Mouse (Mus musculus) B cell, adult (primary cell): ENCODE data around the gene Rbm46. TPM values are rescaled to one million over a fixed set of nuclear protein-coding genes. Genes with fewer than 3 reads are reported as not detected.

ENCODE experiments used
- total RNA-seq: library from RNA; stranded (reverse); gene quantifications from 4 replicates; pipeline ENCODE4 v1.2.4, GENCODE M21; 2023; ENCODE audit not compliant: inconsistent age

The Rbm46 gene
- total RNA-seq = not detected in 4 replicates

DNA sequence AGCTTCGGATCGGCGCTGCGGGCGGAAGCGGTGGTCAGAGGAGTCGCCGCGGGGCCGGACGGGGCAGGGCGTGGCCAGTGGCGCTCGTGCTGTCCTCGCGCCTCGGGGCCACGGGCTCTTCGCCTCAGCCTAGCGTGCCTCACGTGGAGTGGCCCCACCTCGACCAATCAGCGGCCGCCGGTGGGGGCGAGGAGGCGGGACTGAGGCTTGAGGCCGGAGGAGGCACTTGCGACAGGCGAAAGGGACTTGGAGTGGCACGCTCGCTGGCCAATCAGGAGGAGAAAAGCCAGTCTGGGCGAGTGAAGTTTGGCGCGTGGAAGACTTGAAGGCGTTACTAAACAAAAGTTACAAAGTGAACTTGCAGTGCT lies at the start of gene Rbm46:
Gene Rbm46, minus strand, starts transcription at position 112 of the 368 bp plus-strand sequence.

DNA sequence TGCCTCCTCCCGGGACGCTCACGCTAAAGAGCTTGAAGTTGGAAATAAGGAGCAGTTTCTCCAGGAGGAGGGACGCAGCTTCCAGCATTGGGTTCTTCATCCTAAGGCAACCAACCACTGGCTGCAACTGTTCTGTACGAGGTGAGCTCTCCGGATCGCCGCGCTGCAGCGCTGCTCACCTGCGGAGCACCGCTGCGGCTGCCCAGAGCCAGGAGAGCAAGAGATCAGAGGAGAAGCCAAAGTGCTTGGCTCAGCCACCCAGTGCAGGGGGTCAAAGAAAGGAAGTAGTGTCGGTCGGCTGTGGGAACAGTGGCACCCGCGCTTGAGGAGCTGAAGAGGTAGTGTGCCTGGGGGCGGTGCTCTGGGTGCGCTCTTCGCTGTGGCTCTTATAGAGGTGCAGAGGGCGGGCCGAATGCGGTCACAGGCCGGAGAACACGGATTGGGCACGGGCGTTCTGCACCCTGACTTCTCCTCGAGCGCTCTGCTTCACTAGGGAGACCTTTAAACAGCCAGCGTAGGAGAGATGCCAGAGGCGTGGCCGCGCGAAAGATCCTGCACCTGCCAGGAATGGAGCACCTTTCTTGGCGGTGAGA lies 27.4 kb upstream of the Rbm46 start, which contains the start of gene Lrat:
Gene Lrat, minus strand, starts transcription at position 361 of the 593 bp plus-strand sequence.

Other genes with a start within 250 kb of the Rbm46 start
- gene Lrat, start 27.5 kb upstream of the Rbm46 start, total RNA-seq = not detected in 4 replicates
- gene Fgg, start 131.2 kb upstream of the Rbm46 start, total RNA-seq = not detected in 4 replicates
- gene Fga, start 149.6 kb upstream of the Rbm46 start, total RNA-seq = not detected in 4 replicates
- gene Fgb, start 173.4 kb upstream of the Rbm46 start, total RNA-seq = not detected in 4 replicates
- gene Plrg1, start 179.0 kb upstream of the Rbm46 start, total RNA-seq = 62.3 to 67.8 TPM (median 65.1 TPM) in 4 replicates